Mouse (Mus musculus) liver, embryonic 14.5 days (tissue): Measurements from ENCODE around the gene Msi2.

Experiments used
- CTCF ChIP-seq: IDR thresholded peaks from 2 replicates; pipeline ENCODE4 v1.5.1; 2016; ENCODE audit warnings: antibody characterized with exemption, low read depth, control low read depth
- EP300 ChIP-seq: IDR thresholded peaks from 2 replicates; pipeline ENCODE4 v1.6.1; 2016; ENCODE audit warnings: antibody characterized with exemption, low read depth

DNA sequence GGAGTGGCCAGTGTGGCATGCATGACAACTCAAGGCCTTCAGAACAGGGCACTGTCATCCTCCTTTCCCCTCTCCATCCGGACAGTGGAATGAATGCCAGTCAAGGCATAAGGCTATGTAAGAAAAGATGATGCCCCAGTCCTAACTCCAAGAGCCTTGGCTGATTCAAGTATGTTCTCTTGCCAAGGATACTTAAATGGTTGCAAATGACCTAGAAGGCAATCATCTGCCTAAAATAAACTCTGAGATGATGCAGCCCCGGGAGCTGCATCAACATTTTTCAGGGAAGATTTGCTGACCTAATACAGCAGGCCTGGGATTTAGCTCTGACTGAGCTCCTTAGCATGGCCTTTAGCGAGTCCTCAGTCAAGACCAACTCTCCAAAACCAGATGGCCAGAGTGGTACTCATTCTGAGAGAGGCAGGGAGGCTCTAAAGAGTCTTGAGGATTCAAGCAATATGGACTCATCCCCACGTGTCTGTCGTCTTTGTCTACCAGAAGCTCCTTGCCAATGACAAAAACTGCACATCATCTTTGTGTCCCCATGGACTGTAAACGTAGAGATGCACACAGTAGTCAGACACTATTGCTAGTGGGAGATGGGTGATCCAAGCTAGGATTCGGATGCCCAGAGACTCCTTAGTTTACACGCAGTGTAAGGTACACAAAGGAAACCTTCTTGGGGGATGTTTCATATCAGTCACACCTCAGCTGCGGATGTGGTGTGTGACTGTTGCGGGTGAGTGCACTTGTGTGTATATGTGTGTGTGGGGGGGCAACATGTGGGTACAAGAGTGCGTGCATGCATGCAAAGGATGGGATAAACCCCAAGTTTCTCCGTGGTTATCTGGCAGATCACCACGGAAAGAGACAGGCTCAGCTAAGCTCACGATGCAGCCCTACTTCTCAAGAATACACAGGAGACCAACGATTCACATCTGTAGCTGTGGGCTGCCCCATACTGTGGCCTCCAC lies 176.4 kb downstream of the Msi2 start:
- TF ChIP-seq EP300 (no peak), CTCF (no peak)
